Mouse (Mus musculus): ENCODE data around the gene Hunk.

- TF ChIP-seq USF1 (IDR thresholded peaks at IDR 0.05; ENCODE audit: low read depth, low read length) (no peak), CTCF (IDR thresholded peaks at IDR 0.05 in 2 of 3, conservative IDR thresholded peaks at IDR 0.05 in 1 of 3; ENCODE audit: control insufficient read depth in 1 of 3, insufficient read depth in 1 of 3, low read depth in 2 of 3, low read length in 3 of 3, poor library complexity in 1 of 3, severe bottlenecking in 1 of 3) (no peak), POLR2A (IDR thresholded peaks at IDR 0.05; ENCODE audit: control insufficient read depth in 1 of 2, insufficient read depth in 1 of 2, low read depth in 1 of 2, low read length in 2 of 2, poor library complexity in 1 of 2) (no peak), MAFK (IDR thresholded peaks at IDR 0.05; ENCODE audit: borderline replicate concordance, low read depth, low read length) (no peak), GATA1 (IDR thresholded peaks at IDR 0.05; ENCODE audit: low read depth, low read length) (no peak), TAL1 (IDR thresholded peaks at IDR 0.05; ENCODE audit: low read length) (no peak)
These were observed 47.7 kb downstream of the Hunk start for GRCm38 (mm10) chr16:90433551-90433950.

All from MEL (cell line).